Mouse (Mus musculus) erythroblast, embryonic 14.5 days (primary cell): ENCODE results near the gene Vdr. TPM values are rescaled to one million over a fixed set of nuclear protein-coding genes. Genes with fewer than 3 reads are reported as not detected.

Experiments
- H3K27me3 ChIP-seq: 2 replicates; pipeline ENCODE4 v1.6.1; 2012; ENCODE audit warnings: inconsistent platforms; ENCODE audit not compliant: control insufficient read depth
- H3K36me3 ChIP-seq: 2 replicates; pipeline ENCODE4 v1.6.1; 2012; ENCODE audit warnings: mild to moderate bottlenecking, inconsistent platforms; ENCODE audit not compliant: control insufficient read depth
- H3K4me1 ChIP-seq: 2 replicates; pipeline ENCODE4 v1.6.1; 2012; ENCODE audit warnings: inconsistent platforms; ENCODE audit not compliant: control insufficient read depth
- H3K4me3 ChIP-seq: replicated peaks from 2 replicates; pipeline ENCODE3; 2012; ENCODE audit warnings: moderate library complexity, mild to moderate bottlenecking, inconsistent platforms
- H3K9me3 ChIP-seq: 2 replicates; pipeline ENCODE4 v1.6.1; 2012; ENCODE audit warnings: low read length, inconsistent platforms, mixed read lengths; ENCODE audit not compliant: control insufficient read depth
- GATA1 ChIP-seq: IDR thresholded peaks from 2 replicates; pipeline ENCODE4 v1.6.1; 2012; ENCODE audit warnings: low read length, inconsistent platforms, mixed read lengths
- TAL1 ChIP-seq: IDR thresholded peaks from 3 replicates; pipeline ENCODE4 v1.6.1; 2012; ENCODE audit warnings: low read length, inconsistent platforms, mixed read lengths
- polyA plus RNA-seq: library from polyadenylated mRNA; stranded (reverse); fragments of >175 nt; gene quantifications from 2 replicates; pipeline ENCODE4 v1.2.3, GENCODE M21; 2012

Gene Vdr
- polyA plus RNA-seq, 1 experiment = not detected

- Histone ChIP-seq H3K4me1 (peaks cover 71% of the 10 kb centered on the region), H3K27me3 (no peaks in the 10 kb centered on the region), H3K9me3 (no peaks in the 10 kb centered on the region), H3K4me3 (no peak overlapping the region), H3K36me3 (no peaks in the 10 kb centered on the region)
- no peak for TF ChIP-seq GATA1
- no peak for TF ChIP-seq TAL1
These were observed 71.4 kb downstream of the Vdr start for GRCm38 (mm10) chr15:97839012-97839411.

DNA sequence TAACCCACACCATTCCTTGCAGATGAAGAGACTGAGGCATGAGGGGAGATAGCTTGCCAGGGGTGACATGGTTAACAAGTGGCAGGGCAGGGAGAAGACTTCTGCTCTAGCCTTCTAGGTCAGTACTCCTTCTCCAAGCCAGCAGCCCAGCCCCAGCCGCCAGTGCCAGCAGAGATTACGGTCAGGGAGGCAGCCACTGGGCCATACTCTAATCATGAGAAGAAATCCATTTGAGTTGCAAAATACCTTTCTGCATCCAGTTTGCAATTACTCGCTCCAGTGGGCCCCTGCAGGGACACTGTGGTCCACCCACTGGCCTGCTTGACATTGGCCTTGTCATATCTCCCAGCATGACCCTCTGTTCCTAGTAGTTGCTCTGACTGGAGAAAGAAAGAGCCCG is 72.0 kb downstream of the Vdr start:
- Histone ChIP-seq H3K4me1 (peaks cover 65% of the 10 kb centered on the region), H3K4me3 (no peak overlapping the region), H3K36me3 (no peaks in the 10 kb centered on the region), H3K27me3 (peaks cover 5% of the 10 kb centered on the region), H3K9me3 (no peaks in the 10 kb centered on the region)
- TF ChIP-seq GATA1 (no peak), TAL1 (no peak)

DNA sequence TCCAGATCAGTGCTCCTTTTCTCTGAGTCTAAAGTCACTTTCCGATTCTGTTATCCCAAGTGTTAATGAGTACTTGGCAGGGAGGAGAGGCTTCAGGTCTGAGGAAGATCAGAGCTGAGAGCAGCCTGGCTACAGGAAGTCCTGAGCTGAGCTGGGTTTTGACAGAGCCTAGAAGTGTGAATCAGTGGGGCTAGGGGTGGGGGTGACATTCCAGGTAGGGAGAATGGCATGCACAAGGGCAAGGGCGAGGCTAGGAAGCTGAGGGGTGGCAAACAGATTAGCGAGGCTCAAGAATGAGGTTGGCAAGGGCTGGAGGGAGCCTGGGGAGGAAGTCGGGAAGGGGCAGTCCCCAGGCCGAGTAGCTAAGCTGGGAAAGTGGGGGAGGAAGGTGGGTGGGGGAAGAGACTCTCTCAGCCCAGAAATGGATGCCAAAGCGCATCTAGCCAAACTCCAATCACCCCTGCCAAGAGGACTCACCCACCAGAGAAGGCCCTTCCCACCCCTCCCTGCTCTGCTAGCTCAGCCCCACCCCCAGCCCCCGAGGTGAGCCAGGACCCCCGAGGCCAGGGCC is 72.9 kb downstream of the Vdr start:
- Histone ChIP-seq H3K9me3 (no peaks in the 10 kb centered on the region), H3K4me3 (no peak overlapping the region), H3K4me1 (peaks cover 61% of the 10 kb centered on the region), H3K27me3 (peaks cover 14% of the 10 kb centered on the region), H3K36me3 (no peaks in the 10 kb centered on the region)
- no peak for TF ChIP-seq GATA1
- no peak for TF ChIP-seq TAL1

GRCm38 (mm10) chr15:97836894-97837247 is 73.6 kb downstream of the Vdr start:
- Histone ChIP-seq H3K36me3 (no peaks in the 10 kb centered on the region), H3K9me3 (no peaks in the 10 kb centered on the region), H3K4me3 (no peak overlapping the region), H3K27me3 (peaks cover 21% of the 10 kb centered on the region), H3K4me1 (peaks cover 59% of the 10 kb centered on the region)
- TF ChIP-seq GATA1 = no peak
- no peak for TF ChIP-seq TAL1

- TF ChIP-seq TAL1 (no peak), GATA1 (no peak)
- H3K4me1 ChIP-seq = peaks cover 59% of the 10 kb centered on the region
- peaks cover 26% of the 10 kb centered on the region for H3K27me3 ChIP-seq
- no peaks in the 10 kb centered on the region for H3K9me3 ChIP-seq
- H3K4me3 ChIP-seq = no peak overlapping the region
- no peaks in the 10 kb centered on the region for H3K36me3 ChIP-seq
These were observed 74.1 kb downstream of the Vdr start for GRCm38 (mm10) chr15:97836153-97836893.

- no peak for TF ChIP-seq GATA1
- TF ChIP-seq TAL1 = no peak
- H3K4me3 ChIP-seq = no peak overlapping the region
- no peaks in the 10 kb centered on the region for H3K9me3 ChIP-seq
- peaks cover 44% of the 10 kb centered on the region for H3K27me3 ChIP-seq
- peaks cover 60% of the 10 kb centered on the region for H3K4me1 ChIP-seq
- H3K36me3 ChIP-seq = no peaks in the 10 kb centered on the region
These were observed 77.5 kb downstream of the Vdr start for GRCm38 (mm10) chr15:97832764-97833479.

GRCm38 (mm10) chr15:97831987-97832640 is 78.3 kb downstream of the Vdr start:
- Histone ChIP-seq H3K27me3 (peaks cover 44% of the 10 kb centered on the region), H3K4me3 (peak overlapping the region; percentile 67), H3K36me3 (no peaks in the 10 kb centered on the region), H3K9me3 (no peaks in the 10 kb centered on the region), H3K4me1 (peaks cover 58% of the 10 kb centered on the region)
- TF ChIP-seq GATA1 = no peak
- TF ChIP-seq TAL1 = no peak

DNA sequence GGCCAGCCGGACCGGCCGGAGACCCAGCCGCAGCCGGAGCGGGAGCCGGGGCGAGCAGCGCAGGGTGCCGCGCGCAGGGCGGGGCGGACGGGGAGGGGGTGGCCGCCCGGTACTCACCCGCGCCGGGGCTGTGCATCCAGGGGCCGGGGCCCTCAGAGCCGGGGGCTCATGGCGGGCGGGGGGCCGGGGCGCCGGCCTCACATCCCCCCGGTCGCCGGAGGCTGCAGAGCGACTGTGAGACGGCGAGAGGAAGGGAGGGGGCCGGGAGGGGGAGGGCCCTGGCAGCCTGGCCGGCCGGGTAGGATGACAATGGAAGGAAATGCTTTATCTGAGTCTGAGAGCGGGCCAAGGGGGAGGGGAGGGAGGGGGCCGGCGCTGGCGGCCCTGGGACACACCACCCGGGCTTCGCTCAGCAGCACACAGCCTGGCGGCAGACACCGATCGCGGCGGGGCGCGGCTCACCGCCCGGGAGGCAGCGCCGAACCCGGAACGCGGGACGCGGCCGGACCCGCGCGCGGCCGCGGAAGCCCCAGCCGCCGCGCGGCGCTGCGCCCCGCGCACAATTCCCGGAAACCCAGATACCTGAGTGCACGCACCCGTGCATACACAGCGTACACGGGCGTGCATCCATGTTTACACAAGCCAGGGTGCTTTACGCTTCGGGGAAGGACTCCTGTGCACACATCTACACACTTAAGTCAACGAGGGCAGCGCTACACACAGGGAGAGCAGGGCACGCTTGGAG is 79.0 kb downstream of the Vdr start:
- peaks cover 59% of the 10 kb centered on the region for H3K4me1 ChIP-seq
- H3K36me3 ChIP-seq = no peaks in the 10 kb centered on the region
- H3K27me3 ChIP-seq = peaks cover 44% of the 10 kb centered on the region

More for the DNA sequence above, 79.0 kb downstream of the Vdr start:
- Histone ChIP-seq H3K9me3 (no peaks in the 10 kb centered on the region), H3K4me3 (peak overlapping the region; percentile 67)
- TF ChIP-seq TAL1 (no peak), GATA1 (no peak)
